Mouse (Mus musculus): ENCODE results near the gene Gpsm3. TPM values are rescaled to one million over a fixed set of nuclear protein-coding genes. Genes with fewer than 3 reads are reported as not detected.
A peak's percentile ranks its signal among the peaks of the same experiment; 100 is the strongest.

Gene Gpsm3
- polyA plus RNA-seq, 1 experiment from 2014 or later: 3.4 TPM

- 35% methylated on average over 15 of the region's 15 CpGs for WGBS
- no peak for ATAC-seq
- H3K4me3 ChIP-seq (ENCODE audit: low read length): no peak overlapping the region
- H3K9me3 ChIP-seq (ENCODE audit: control insufficient read depth, low read length): no peaks in the 10 kb centered on the region
- no peak overlapping the region for H3K27ac ChIP-seq (ENCODE audit: low read depth, low read length)
- H3K9ac ChIP-seq (ENCODE audit: low read depth, low read length): no peak overlapping the region
- H3K36me3 ChIP-seq (ENCODE audit: control insufficient read depth, insufficient read depth, low read length): no peaks in the 10 kb centered on the region
- H3K27me3 ChIP-seq (replicated peaks; ENCODE audit: control insufficient read depth, insufficient read depth, low read length): no peaks in the 10 kb centered on the region
- no peak overlapping the region for H3K4me2 ChIP-seq (ENCODE audit: low read length)
- H3K4me1 ChIP-seq (ENCODE audit: control insufficient read depth, insufficient read depth, low read depth, low read length): no peaks in the 10 kb centered on the region
Measured at GRCm38 (mm10) chr17:34559895-34560294, 29.7 kb upstream of the Gpsm3 start.

- H3K4me3 ChIP-seq (ENCODE audit: low read length): no peak overlapping the region
- no peaks in the 10 kb centered on the region for H3K36me3 ChIP-seq (ENCODE audit: control insufficient read depth, insufficient read depth, low read length)
- no peaks in the 10 kb centered on the region for H3K9me3 ChIP-seq (ENCODE audit: control insufficient read depth, low read length)
- no peak for ATAC-seq
- no peak overlapping the region for H3K27ac ChIP-seq (ENCODE audit: low read depth, low read length)
- no peaks in the 10 kb centered on the region for H3K4me1 ChIP-seq (ENCODE audit: control insufficient read depth, insufficient read depth, low read depth, low read length)
- H3K9ac ChIP-seq (ENCODE audit: low read depth, low read length): no peak overlapping the region
- no peak overlapping the region for H3K4me2 ChIP-seq (ENCODE audit: low read length)
- WGBS: 93% methylated on average over 6 of the region's 6 CpGs
- H3K27me3 ChIP-seq (replicated peaks; ENCODE audit: control insufficient read depth, insufficient read depth, low read length): no peaks in the 10 kb centered on the region
Measured at GRCm38 (mm10) chr17:34560438-34560837, 29.2 kb upstream of the Gpsm3 start.

GRCm38 (mm10) chr17:34561200-34561599 is 28.4 kb upstream of the Gpsm3 start:
- H3K9me3 ChIP-seq (ENCODE audit: control insufficient read depth, low read length): no peaks in the 10 kb centered on the region; the same call in 1 of the 2 replicates
- H3K36me3 ChIP-seq (ENCODE audit: control insufficient read depth, insufficient read depth, low read length): no peaks in the 10 kb centered on the region
- no peaks in the 10 kb centered on the region for H3K27me3 ChIP-seq (replicated peaks; ENCODE audit: control insufficient read depth, insufficient read depth, low read length)
- H3K4me3 ChIP-seq (ENCODE audit: low read length): no peak overlapping the region
- no peaks in the 10 kb centered on the region for H3K4me1 ChIP-seq (ENCODE audit: control insufficient read depth, insufficient read depth, low read depth, low read length)
- ATAC-seq: no peak
- no peak overlapping the region for H3K4me2 ChIP-seq (ENCODE audit: low read length)
- WGBS: 47% methylated on average over 8 of the region's 8 CpGs
- H3K9ac ChIP-seq (ENCODE audit: low read depth, low read length): no peak overlapping the region
- no peak overlapping the region for H3K27ac ChIP-seq (ENCODE audit: low read depth, low read length)

GRCm38 (mm10) chr17:34562595-34562994 is 27.0 kb upstream of the Gpsm3 start:
- 78% methylated on average over 3 of the region's 3 CpGs for WGBS
- H3K9ac ChIP-seq (ENCODE audit: low read depth, low read length): no peak overlapping the region
- ATAC-seq: no peak

GRCm38 (mm10) chr17:34563354-34563753 is 26.3 kb upstream of the Gpsm3 start:
- Histone ChIP-seq H3K4me1 (ENCODE audit: control insufficient read depth, insufficient read depth, low read depth, low read length) (no peaks in the 10 kb centered on the region), H3K4me3 (ENCODE audit: low read length) (no peak overlapping the region), H3K9ac (ENCODE audit: low read depth, low read length) (no peak overlapping the region), H3K27ac (ENCODE audit: low read depth, low read length) (no peak overlapping the region), H3K9me3 (ENCODE audit: control insufficient read depth, low read length) (no peaks in the 10 kb centered on the region; the same call in 1 of the 2 replicates), H3K27me3 (replicated peaks; ENCODE audit: control insufficient read depth, insufficient read depth, low read length) (no peaks in the 10 kb centered on the region), H3K4me2 (ENCODE audit: low read length) (no peak overlapping the region), H3K36me3 (ENCODE audit: control insufficient read depth, insufficient read depth, low read length) (no peaks in the 10 kb centered on the region)
- WGBS: 84% methylated on average over 11 of the region's 11 CpGs
- no peak for ATAC-seq

More at GRCm38 (mm10) chr17:34562595-34562994, 27.0 kb upstream of the Gpsm3 start:
- Histone ChIP-seq H3K4me3 (ENCODE audit: low read length) (no peak overlapping the region), H3K4me1 (ENCODE audit: control insufficient read depth, insufficient read depth, low read depth, low read length) (no peaks in the 10 kb centered on the region), H3K9me3 (ENCODE audit: control insufficient read depth, low read length) (no peaks in the 10 kb centered on the region; the same call in 1 of the 2 replicates), H3K4me2 (ENCODE audit: low read length) (no peak overlapping the region), H3K27ac (ENCODE audit: low read depth, low read length) (no peak overlapping the region), H3K27me3 (replicated peaks; ENCODE audit: control insufficient read depth, insufficient read depth, low read length) (no peaks in the 10 kb centered on the region), H3K36me3 (ENCODE audit: control insufficient read depth, insufficient read depth, low read length) (no peaks in the 10 kb centered on the region)

- H3K27ac ChIP-seq (ENCODE audit: low read depth, low read length): peak within 1 kb of the TSS; percentile 48; the same call in 1 of the 2 replicates
- 15% methylated on average over 6 of the region's 6 CpGs for WGBS
- peak within 1 kb of the TSS; percentile 23; the same call in 1 of the 2 replicates for H3K9ac ChIP-seq (ENCODE audit: low read depth, low read length)
- no peaks in the 10 kb centered on the region for H3K27me3 ChIP-seq (replicated peaks; ENCODE audit: control insufficient read depth, insufficient read depth, low read length)
- no peaks in the 10 kb centered on the region for H3K36me3 ChIP-seq (ENCODE audit: control insufficient read depth, insufficient read depth, low read length)
- peak within 1 kb of the TSS; percentile 2; the same call in 1 of the 2 replicates for H3K4me3 ChIP-seq (ENCODE audit: low read length)
- no peaks in the 10 kb centered on the region for H3K4me1 ChIP-seq (ENCODE audit: control insufficient read depth, insufficient read depth, low read depth, low read length)
- H3K9me3 ChIP-seq (ENCODE audit: control insufficient read depth, low read length): no peaks in the 10 kb centered on the region; the same call in 1 of the 2 replicates
- no peak for ATAC-seq
- H3K4me2 ChIP-seq (ENCODE audit: low read length): peak within 1 kb of the TSS; percentile 25
Measured at GRCm38 (mm10) chr17:34564003-34564421, 25.6 kb upstream of the Gpsm3 start, which contains the start of gene Notch4. TSS of gene Notch4 (plus strand) at chr17:34564268.

GRCm38 (mm10) chr17:34564796-34565195 is 24.8 kb upstream of the Gpsm3 start:
- no peak overlapping the region for H3K4me3 ChIP-seq (ENCODE audit: low read length)
- H3K9ac ChIP-seq (ENCODE audit: low read depth, low read length): no peak overlapping the region; the same call in 1 of the 2 replicates
- H3K4me2 ChIP-seq (ENCODE audit: low read length): peak overlapping the region; percentile 25
- peak overlapping the region; percentile 48; the same call in 1 of the 2 replicates for H3K27ac ChIP-seq (ENCODE audit: low read depth, low read length)
- no peaks in the 10 kb centered on the region; the same call in 1 of the 2 replicates for H3K9me3 ChIP-seq (ENCODE audit: control insufficient read depth, low read length)
- H3K4me1 ChIP-seq (ENCODE audit: control insufficient read depth, insufficient read depth, low read depth, low read length): no peaks in the 10 kb centered on the region
- no peaks in the 10 kb centered on the region for H3K27me3 ChIP-seq (replicated peaks; ENCODE audit: control insufficient read depth, insufficient read depth, low read length)
- no peak for ATAC-seq
- H3K36me3 ChIP-seq (ENCODE audit: control insufficient read depth, insufficient read depth, low read length): no peaks in the 10 kb centered on the region
- 52% methylated on average over 3 of the region's 3 CpGs for WGBS

GRCm38 (mm10) chr17:34567311-34567710 is 22.3 kb upstream of the Gpsm3 start:
- H3K9me3 ChIP-seq (ENCODE audit: control insufficient read depth, low read length): no peaks in the 10 kb centered on the region; the same call in 1 of the 2 replicates
- no peak overlapping the region for H3K4me2 ChIP-seq (ENCODE audit: low read length)
- no peak overlapping the region for H3K27ac ChIP-seq (ENCODE audit: low read depth, low read length)
- no peak overlapping the region for H3K9ac ChIP-seq (ENCODE audit: low read depth, low read length)
- H3K36me3 ChIP-seq (ENCODE audit: control insufficient read depth, insufficient read depth, low read length): no peaks in the 10 kb centered on the region
- no peak for ATAC-seq
- no peaks in the 10 kb centered on the region for H3K4me1 ChIP-seq (ENCODE audit: control insufficient read depth, insufficient read depth, low read depth, low read length)
- H3K4me3 ChIP-seq (ENCODE audit: low read length): no peak overlapping the region
- 76% methylated on average over 9 of the region's 9 CpGs for WGBS
- no peaks in the 10 kb centered on the region for H3K27me3 ChIP-seq (replicated peaks; ENCODE audit: control insufficient read depth, insufficient read depth, low read length)

GRCm38 (mm10) chr17:34568421-34568820 is 21.2 kb upstream of the Gpsm3 start:
- Histone ChIP-seq H3K4me3 (ENCODE audit: low read length) (no peak overlapping the region), H3K9me3 (ENCODE audit: control insufficient read depth, low read length) (no peaks in the 10 kb centered on the region; the same call in 1 of the 2 replicates), H3K4me1 (ENCODE audit: control insufficient read depth, insufficient read depth, low read depth, low read length) (no peaks in the 10 kb centered on the region), H3K36me3 (ENCODE audit: control insufficient read depth, insufficient read depth, low read length) (no peaks in the 10 kb centered on the region), H3K4me2 (ENCODE audit: low read length) (no peak overlapping the region), H3K27me3 (replicated peaks; ENCODE audit: control insufficient read depth, insufficient read depth, low read length) (no peaks in the 10 kb centered on the region), H3K27ac (ENCODE audit: low read depth, low read length) (no peak overlapping the region), H3K9ac (ENCODE audit: low read depth, low read length) (no peak overlapping the region)
- no peak for ATAC-seq
- WGBS: 76% methylated on average over 12 of the region's 13 CpGs

Measured in hindbrain, embryonic 16.5 days (tissue).